Mouse (Mus musculus): ENCODE results near the gene Gpsm1.
"Not testable (repeated sequence)": the region's sequence is repeated elsewhere in the genome, so short reads cannot be mapped to it uniquely, and the experiment has no call there.

The Gpsm1 gene

GRCm38 (mm10) chr2:26380871-26381270, 65.6 kb downstream of the Gpsm1 start:
- DNase-seq: not testable (repeated sequence)

- DNase-seq: no peak
These were observed 72.4 kb downstream of the Gpsm1 start for GRCm38 (mm10) chr2:26387713-26388112.

- peak; percentile 12 to 22 for DNase-seq
These were observed 73.4 kb downstream of the Gpsm1 start for GRCm38 (mm10) chr2:26388682-26389153.

GRCm38 (mm10) chr2:26389154-26389690, 73.9 kb downstream of the Gpsm1 start, which contains the start of the genes Entr1 and Pmpca:
Gene Entr1 (minus strand): TSS chr2:26389316.
Gene Pmpca (plus strand): TSS chr2:26389339.
- DNase-seq: peak; percentile 77 to 83

GRCm38 (mm10) chr2:26390954-26391353, 75.6 kb downstream of the Gpsm1 start:
- DNase-seq: no peak

- no peak for DNase-seq
These were observed 76.3 kb downstream of the Gpsm1 start for GRCm38 (mm10) chr2:26391617-26392016.
